Mouse (Mus musculus) embryonic fibroblast, embryonic 13.5 days (primary cell): ENCODE data around the gene Mast3. TPM values are rescaled to one million over a fixed set of nuclear protein-coding genes. Genes with fewer than 3 reads are reported as not detected.
A peak's percentile ranks its signal among the peaks of the same experiment; 100 is the strongest.

ENCODE experiments used
- H3K27ac ChIP-seq: 2 replicates; pipeline ENCODE4 v1.5.1; 2012; ENCODE audit warnings: low read length, control low read depth, inconsistent platforms; ENCODE audit not compliant: insufficient read depth
- H3K4me1 ChIP-seq: 2 replicates; pipeline ENCODE4 v1.6.1; 2011; ENCODE audit warnings: low read length; ENCODE audit not compliant: control insufficient read depth, insufficient read depth
- H3K4me3 ChIP-seq: 2 replicates; pipeline ENCODE4 v1.5.1; 2011; ENCODE audit warnings: mild to moderate bottlenecking, control low read depth, low read length; ENCODE audit not compliant: insufficient read depth
- CTCF ChIP-seq: IDR thresholded peaks from 2 replicates; pipeline ENCODE4 v1.5.1; 2011; ENCODE audit warnings: mild to moderate bottlenecking, control low read depth, low read length, moderate library complexity, borderline replicate concordance; ENCODE audit not compliant: insufficient read depth
- POLR2A ChIP-seq: IDR thresholded peaks from 2 replicates; pipeline ENCODE4 v1.6.1; 2011; ENCODE audit warnings: low read depth, mild to moderate bottlenecking, control low read depth, low read length, moderate library complexity
- polyA plus RNA-seq: library from polyadenylated mRNA; stranded (reverse); fragments of >200 nt; gene quantifications from 2 replicates; pipeline ENCODE4 v1.2.4, GENCODE M21; 2011; ENCODE audit warnings: low read depth; ENCODE audit not compliant: missing spikeins, insufficient read length

Gene Mast3
- polyA plus RNA-seq, 1 experiment: 13.1 TPM

DNA sequence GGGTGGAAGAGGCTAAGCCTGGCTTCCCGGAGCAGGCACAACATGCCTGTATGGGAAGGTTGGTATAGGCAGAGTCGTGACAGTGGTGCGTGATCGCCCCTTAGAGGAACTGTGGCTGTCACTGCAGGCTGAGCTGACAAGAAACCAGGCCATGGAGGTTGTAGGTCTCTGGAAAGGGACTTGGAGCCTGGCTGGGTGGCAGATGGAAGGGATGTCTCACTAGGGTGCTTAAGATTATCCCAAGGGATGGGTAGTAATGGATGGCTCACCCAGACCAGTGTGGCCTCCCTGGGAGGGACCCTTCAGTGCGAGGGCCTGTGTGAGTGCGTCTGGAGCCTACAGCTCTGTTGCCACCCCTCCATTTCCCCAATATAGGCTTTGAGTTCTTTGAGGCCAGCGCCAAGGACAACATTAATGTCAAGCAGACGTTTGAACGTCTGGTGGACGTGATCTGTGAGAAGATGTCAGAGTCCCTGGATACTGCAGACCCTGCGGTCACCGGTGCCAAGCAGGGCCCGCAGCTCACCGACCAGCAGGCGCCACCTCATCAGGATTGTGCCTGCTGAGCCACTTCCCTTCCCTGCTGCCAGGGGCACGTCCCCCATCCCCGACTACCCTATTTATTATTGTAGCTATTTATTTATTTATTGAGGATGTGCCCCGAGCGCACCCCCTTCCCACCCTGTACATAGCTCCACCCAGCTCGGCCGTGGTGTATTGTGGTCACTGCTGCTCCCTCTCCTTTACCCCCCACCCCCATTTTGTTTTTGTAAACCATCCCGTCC is 47.1 kb downstream of the Mast3 start:
- Histone ChIP-seq H3K4me1 (peaks cover 3% of the 10 kb centered on the region), H3K27ac (no peak overlapping the region), H3K4me3 (no peak overlapping the region)
- TF ChIP-seq CTCF (peak; percentile 67), POLR2A (no peak)

DNA sequence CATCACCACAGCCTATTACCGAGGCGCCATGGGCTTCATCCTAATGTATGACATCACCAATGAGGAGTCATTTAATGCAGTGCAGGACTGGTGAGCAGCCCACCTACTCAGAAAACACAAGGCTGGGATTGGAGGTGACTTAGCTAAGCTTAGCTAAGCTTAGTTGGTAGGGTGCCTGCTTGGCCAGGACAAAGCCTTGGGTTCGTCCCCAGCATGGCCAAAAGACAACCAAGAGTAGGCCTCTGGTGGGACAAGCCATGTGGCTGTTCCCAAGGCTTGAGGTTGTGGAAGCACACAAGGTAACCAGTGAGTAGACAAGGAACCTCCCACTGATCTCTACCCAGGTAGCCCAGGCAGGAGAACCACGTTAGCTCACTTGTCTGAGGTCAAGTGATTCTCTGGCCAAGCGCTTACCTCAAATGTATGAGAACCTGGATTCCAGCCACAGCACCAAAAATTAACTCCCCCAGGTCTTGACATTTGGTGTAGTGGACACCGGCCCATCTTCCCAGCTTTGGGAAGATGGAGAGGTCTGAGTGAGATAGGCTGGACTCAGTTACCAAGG is 48.3 kb downstream of the Mast3 start:
- no peak overlapping the region for H3K27ac ChIP-seq
- peaks cover 7% of the 10 kb centered on the region for H3K4me1 ChIP-seq
- TF ChIP-seq POLR2A (peak; percentile 18; the same call in 1 of the 2 replicates), CTCF (no peak)
- H3K4me3 ChIP-seq: no peak overlapping the region

DNA sequence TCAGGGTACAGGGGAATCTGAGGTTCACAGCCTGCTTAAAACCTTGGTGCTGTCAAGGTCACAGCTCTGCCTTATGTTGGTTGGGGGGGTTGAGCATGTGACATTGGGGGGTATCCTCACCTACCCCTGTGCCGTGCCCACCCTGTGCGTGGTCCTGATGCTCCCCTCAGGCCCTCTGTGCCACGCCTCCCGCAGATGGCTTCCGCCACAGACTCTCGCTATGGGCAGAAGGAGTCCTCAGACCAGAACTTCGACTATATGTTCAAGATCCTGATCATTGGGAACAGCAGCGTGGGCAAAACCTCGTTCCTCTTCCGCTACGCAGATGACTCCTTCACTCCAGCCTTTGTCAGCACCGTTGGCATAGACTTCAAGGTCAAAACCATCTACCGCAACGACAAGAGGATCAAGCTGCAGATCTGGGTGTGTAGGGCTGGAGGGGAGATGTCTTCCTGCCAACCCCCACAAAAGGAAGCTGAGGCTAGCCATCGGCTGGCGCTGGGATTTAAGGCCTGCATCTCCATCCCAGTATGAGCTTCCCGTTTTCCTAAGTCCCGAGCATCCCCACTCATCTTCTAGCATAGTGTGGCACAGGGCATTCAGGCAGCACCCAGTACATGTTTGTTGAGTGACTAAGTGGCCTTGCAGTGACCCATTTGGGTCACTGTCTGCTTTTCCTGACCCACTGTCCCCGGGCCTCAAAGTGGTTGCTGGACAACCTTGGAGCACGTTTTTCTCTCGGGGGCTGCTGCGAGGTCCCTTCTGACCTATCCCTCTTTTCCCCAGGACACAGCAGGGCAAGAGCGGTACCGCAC is 49.0 kb downstream of the Mast3 start:
- no peak overlapping the region for H3K4me3 ChIP-seq
- no peak for TF ChIP-seq POLR2A
- no peak for TF ChIP-seq CTCF
- no peak overlapping the region for H3K27ac ChIP-seq
- H3K4me1 ChIP-seq: peaks cover 7% of the 10 kb centered on the region

DNA sequence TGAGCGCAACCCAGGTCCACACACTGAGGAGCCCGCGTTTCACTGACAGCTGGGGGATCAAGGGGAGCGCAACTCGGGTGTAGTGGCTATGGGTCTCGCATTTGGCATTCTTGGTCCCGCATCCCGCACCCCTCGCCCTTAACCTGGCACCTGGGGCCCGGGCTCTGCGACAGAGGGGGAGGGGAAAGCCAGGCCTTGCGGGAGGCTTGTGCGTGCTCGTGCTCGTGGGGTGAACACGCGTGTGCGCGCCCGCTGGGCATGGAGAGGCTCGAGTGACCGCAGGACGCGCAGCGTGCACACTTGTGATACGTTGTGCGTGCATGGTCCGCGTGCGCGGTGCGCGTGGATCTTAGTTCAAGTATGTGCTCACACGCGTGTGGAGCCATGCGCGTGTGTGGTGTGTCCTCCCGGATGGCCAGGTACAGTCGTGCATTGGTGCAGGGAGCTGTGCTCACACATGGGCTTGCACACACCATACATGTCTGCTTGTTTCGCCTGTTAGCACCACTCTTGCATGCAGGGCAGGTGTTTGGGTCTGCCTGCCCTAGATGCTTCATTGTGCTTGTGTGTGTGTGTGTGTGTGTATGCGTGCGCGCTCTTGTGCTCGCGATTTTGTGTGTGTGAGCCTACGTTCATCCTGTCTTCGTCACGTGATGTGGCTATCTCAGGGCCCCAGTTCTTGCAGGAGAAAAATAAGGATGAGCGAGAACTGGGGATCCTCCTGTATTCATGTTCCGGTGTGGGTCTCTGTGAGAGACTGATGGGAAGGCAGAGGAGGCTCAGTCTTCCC is 49.8 kb downstream of the Mast3 start:
- Histone ChIP-seq H3K4me3 (peak overlapping the region; percentile 55), H3K27ac (no peak overlapping the region), H3K4me1 (peaks cover 7% of the 10 kb centered on the region)
- TF ChIP-seq CTCF (no peak), POLR2A (no peak; the same call in 1 of the 2 replicates)

DNA sequence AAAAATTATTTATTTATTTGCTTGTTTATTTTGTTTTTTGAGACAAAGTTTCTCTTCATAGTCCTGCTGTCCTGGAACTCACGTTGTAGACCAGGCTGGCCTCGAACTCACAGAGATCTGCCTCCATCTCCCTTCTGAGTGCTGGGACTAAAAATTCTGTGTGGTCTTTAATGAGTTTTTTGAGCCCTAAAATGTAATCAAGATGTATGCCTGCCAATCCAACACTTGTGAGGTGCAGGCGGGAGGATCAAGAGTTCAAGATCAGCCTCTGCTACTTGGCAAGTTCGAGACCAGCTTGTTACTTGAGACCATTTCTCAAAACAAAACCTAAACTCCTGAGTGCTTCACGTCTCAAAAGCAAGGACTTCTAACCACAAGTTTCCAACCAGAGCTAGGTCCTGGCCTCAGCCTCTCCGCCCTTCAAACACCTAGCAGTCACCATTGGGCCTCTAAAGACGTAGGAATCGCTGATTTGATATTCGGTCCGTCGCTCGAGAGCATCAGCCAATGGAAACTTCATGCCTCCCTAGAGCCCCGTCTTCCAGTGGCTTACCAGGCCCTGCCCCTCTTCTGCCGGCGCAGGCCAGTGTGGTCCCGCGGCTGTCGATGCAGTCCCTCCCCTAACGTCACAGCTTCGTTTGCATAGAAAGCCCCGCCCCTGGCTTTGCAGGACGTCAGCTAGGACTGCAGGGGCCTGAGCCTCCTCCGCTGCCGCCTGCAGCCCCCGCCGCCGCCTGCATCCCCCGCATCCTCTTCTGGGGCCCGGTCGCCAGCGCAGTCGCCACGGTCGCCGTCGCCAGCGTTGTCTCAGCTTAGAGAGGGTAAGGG is 50.6 kb downstream of the Mast3 start, which contains the start of gene Rab3a:
TSS of gene Rab3a (plus strand) at position 637 of the 828 bp plus-strand sequence.
- H3K27ac ChIP-seq: peak within 1 kb of the TSS; percentile 36
- peak within 1 kb of the TSS; percentile 55 for H3K4me3 ChIP-seq
- TF ChIP-seq CTCF (no peak), POLR2A (peak; percentile 48)
- peaks cover 4% of the 10 kb centered on the region; the same call in 1 of the 2 replicates for H3K4me1 ChIP-seq

DNA sequence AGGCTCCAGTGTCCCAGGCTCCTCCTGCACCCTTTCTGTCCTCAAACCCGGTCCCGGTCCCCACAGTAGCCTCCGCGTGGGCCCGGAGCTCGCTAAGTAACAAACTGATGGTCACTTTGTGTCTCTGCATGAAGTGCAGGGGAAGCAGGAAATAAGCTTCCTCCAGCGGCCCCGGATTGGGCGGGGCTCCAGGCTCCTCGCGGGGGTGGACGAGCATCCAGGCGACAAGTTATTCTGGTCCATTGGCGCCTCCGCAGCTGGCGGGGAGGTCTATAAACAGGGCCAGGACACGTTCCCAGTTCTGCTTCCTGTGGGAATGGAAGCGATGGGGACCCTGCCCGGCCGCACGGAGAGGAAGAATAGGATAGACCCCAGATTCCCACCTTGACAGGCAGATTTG is 51.7 kb downstream of the Mast3 start:
- Histone ChIP-seq H3K4me3 (peak overlapping the region; percentile 2; the same call in 1 of the 2 replicates), H3K4me1 (peaks cover 4% of the 10 kb centered on the region; the same call in 1 of the 2 replicates), H3K27ac (peak overlapping the region; percentile 48)
- TF ChIP-seq CTCF (no peak), POLR2A (no peak; the same call in 1 of the 2 replicates)

DNA sequence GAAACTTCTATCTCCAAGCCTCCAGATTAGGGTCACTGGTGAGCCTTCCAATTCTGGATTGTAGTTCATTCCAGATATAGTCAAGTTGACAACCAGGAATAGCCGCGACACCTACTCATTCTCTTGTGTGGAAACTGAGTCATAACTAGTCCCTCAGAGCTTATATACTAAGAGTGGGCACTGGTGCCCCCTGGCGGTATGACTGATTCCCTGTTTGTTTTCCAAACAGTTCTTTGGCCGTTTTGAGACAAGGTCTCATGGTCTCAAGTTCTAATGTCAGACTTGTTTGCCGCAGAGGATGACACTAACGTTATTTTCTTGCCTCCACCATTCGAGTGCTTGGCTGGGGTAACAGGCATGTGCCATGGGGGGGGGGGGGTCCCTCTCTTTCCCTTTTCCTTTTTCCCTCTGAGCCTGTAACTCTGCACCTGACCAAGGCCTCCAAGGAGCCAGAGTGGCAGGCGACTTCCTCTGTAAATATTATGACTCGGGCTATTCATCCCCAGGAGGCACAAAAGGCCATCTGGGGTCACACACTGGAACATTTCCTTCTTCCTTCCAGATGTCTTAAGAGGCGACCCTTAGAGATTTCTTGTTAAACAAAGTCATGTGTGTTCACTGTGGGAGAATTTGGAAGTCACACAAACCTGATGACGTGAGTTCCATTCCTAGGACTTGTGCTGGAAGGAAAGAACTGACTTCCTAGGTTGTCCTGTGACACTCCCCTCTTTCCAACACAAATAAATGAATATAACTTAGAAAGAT is 52.7 kb downstream of the Mast3 start:
- TF ChIP-seq CTCF (no peak), POLR2A (no peak)
- peak overlapping the region; percentile 48 for H3K27ac ChIP-seq
- peaks cover 4% of the 10 kb centered on the region; the same call in 1 of the 2 replicates for H3K4me1 ChIP-seq
- H3K4me3 ChIP-seq: no peak overlapping the region
